Mouse (Mus musculus): Measurements from ENCODE around the gene Tnfrsf9. TPM values are rescaled to one million over a fixed set of nuclear protein-coding genes. Genes with fewer than 3 reads are reported as not detected.

Tnfrsf9 gene
- polyA plus RNA-seq, 1 experiment from 2014 or later: 0.33 TPM

DNA sequence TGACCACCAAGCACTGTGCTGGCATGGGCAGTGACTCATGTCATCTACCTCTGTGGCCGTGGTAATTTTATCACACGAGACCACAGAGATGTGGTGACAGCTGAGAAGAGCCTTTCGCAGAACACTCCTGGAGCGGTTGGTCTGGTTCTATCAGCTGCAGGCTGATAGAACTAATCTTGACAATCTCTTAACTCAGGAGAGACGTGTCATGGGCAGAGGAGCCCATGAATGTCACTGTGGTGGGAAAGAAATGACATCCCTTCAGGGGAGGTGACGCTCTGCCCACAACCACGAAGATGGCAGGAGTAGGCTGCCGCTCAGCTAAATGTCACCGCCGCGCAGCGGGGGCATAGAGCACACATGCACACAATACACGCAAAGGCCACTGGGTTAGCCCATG, 9.9 kb downstream of the Tnfrsf9 start:
- peaks cover 16% of the 10 kb centered on the region; the same call in 1 of the 2 replicates for H3K4me1 ChIP-seq
- H3K4me3 ChIP-seq: no peak overlapping the region
- no peaks in the 10 kb centered on the region for H3K27me3 ChIP-seq (ENCODE audit: low read depth, poor library complexity, severe bottlenecking)
- 85% methylated on average over 13 of the region's 13 CpGs for WGBS
- H3K9me3 ChIP-seq (replicated peaks): no peaks in the 10 kb centered on the region
- H3K27ac ChIP-seq (replicated peaks): no peak overlapping the region
- no peaks in the 10 kb centered on the region for H3K36me3 ChIP-seq
- no peak for DNase-seq (ENCODE audit: low spot score)

DNA sequence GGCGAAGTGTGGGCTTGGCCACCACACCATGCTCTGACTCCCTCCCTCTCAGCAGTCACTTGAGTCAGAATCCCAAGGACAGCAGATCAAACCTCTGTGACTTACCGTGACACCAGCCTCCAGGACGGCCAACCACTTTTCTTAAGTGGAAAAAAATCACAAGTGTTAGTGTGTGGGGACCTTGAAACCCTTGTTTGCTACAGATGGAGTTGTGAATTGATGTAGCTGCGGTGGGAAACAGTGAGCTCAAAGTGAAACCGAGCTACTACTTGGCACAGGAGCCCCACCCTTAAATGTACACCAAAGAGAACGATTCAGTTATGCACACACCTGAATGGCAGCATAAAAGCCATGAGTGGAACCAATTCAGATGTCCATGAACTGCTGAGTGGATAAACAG, 10.6 kb downstream of the Tnfrsf9 start:
- WGBS: 88% methylated on average over 6 of the region's 6 CpGs
- Histone ChIP-seq H3K4me1 (peaks cover 16% of the 10 kb centered on the region; the same call in 1 of the 2 replicates), H3K36me3 (no peaks in the 10 kb centered on the region), H3K9me3 (replicated peaks) (no peaks in the 10 kb centered on the region), H3K27me3 (ENCODE audit: low read depth, poor library complexity, severe bottlenecking) (no peaks in the 10 kb centered on the region), H3K4me3 (no peak overlapping the region), H3K27ac (replicated peaks) (no peak overlapping the region)
- DNase-seq (ENCODE audit: low spot score): no peak

DNA sequence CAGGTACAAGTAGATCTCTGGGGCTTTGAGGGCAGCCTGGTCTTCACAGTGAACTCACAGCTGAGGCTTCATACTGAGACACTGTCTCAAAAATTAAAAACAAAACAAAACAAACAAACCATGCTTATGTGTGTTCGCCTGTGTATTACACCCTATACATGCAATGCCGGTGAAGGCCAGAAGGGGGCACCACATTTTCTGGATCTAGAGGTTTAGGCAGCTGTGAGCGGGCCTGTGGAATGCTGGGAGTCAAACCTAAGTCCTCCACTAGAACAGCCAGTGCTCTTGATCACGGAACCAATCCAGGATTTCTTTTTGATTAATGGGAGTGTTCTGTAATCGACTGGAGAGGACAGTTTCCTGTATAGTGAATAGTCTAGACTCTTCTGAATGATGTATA, 11.6 kb downstream of the Tnfrsf9 start:
- Histone ChIP-seq H3K36me3 (no peaks in the 10 kb centered on the region), H3K4me1 (peaks cover 11% of the 10 kb centered on the region; the same call in 1 of the 2 replicates), H3K27ac (replicated peaks) (no peak overlapping the region), H3K4me3 (no peak overlapping the region), H3K9me3 (replicated peaks) (no peaks in the 10 kb centered on the region), H3K27me3 (ENCODE audit: low read depth, poor library complexity, severe bottlenecking) (no peaks in the 10 kb centered on the region)
- 54% methylated on average over 5 of the region's 5 CpGs for WGBS
- DNase-seq (ENCODE audit: low spot score): peak; percentile 31

- no peak overlapping the region for H3K27ac ChIP-seq (replicated peaks)
- DNase-seq (ENCODE audit: low spot score): peak; percentile 36
- H3K36me3 ChIP-seq: no peaks in the 10 kb centered on the region
- H3K4me3 ChIP-seq: no peak overlapping the region
- WGBS: 56% methylated on average over 14 of the region's 14 CpGs
- H3K27me3 ChIP-seq (ENCODE audit: low read depth, poor library complexity, severe bottlenecking): no peaks in the 10 kb centered on the region
- H3K9me3 ChIP-seq (replicated peaks): no peaks in the 10 kb centered on the region
- 0 out of 2 replicates have a peak, but pooled peaks cover 7% of the 10 kb centered on the region for H3K4me1 ChIP-seq
These were observed 12.8 kb downstream of the Tnfrsf9 start for GRCm38 (mm10) chr4:150926924-150927705.

GRCm38 (mm10) chr4:150927789-150928188, 13.4 kb downstream of the Tnfrsf9 start:
- Histone ChIP-seq H3K9me3 (replicated peaks) (no peaks in the 10 kb centered on the region), H3K27ac (replicated peaks) (no peak overlapping the region), H3K4me1 (0 out of 2 replicates have a peak, but pooled peaks cover 7% of the 10 kb centered on the region), H3K27me3 (ENCODE audit: low read depth, poor library complexity, severe bottlenecking) (no peaks in the 10 kb centered on the region), H3K4me3 (no peak overlapping the region), H3K36me3 (no peaks in the 10 kb centered on the region)
- WGBS: 80% methylated on average over 10 of the region's 10 CpGs
- no peak for DNase-seq (ENCODE audit: low spot score)

DNA sequence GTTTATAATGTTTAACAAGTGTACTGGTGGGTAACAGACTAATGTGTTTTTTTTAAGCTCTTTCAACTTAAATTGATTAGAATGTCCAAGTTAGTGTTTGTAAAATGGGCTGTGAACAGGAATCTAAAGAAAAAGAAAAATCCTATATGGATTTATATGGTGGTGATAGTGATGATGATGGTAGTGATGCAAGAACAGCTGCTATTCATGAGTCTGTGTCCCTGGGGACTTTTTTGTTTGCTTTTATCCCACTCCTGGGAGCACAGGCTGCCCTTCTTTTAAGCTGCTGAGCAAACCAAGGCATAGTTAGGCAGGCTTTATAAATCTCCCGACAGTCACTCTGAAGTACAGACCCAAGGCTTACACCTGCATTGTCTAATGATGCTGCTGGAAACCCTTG, 19.1 kb downstream of the Tnfrsf9 start:
- no peaks in the 10 kb centered on the region for H3K27me3 ChIP-seq (ENCODE audit: low read depth, poor library complexity, severe bottlenecking)
- DNase-seq (ENCODE audit: low spot score): no peak
- no peak overlapping the region for H3K4me3 ChIP-seq
- 70% methylated on average over 1 of the region's 1 CpGs for WGBS
- no peaks in the 10 kb centered on the region for H3K4me1 ChIP-seq
- H3K9me3 ChIP-seq (replicated peaks): no peaks in the 10 kb centered on the region
- no peaks in the 10 kb centered on the region for H3K36me3 ChIP-seq
- no peak overlapping the region for H3K27ac ChIP-seq (replicated peaks)

DNA sequence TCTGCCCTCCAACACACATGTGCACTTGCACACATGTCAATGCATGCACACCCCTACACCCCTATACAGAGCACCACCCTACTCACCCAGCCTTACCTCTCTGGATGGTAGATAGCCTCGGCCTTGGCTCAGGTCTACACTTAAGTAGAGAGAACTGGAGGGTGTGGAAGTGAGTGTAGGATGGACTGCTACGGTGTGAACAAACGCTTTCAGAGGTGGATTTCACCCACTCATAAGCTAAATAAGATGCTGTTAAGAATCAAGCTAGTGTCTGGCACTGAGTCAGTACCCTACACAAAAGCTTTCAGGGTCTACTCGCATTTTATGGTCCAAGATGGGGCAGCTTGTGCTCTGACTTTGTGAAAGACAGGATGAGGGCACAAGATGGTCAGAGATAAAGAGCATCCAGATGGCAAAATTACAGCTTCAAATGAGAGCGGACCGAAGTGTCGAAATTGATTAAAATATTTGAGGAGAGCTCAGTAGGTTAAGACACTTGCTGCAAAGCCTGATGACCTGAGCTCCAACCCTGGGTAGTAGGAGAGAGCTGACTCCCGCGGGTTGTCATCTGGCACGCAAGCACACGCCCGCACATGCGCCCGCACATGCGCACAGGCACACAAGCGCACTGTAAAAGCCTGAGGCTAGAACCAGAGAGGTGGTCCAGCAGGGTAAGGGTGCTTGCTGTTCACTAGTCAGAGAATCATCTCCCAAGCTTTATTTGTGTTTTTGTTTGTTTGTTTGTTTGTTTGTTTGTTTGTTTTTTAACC, 23.1 kb downstream of the Tnfrsf9 start:
- Histone ChIP-seq H3K27me3 (ENCODE audit: low read depth, poor library complexity, severe bottlenecking) (no peaks in the 10 kb centered on the region), H3K27ac (replicated peaks) (no peak overlapping the region), H3K9me3 (replicated peaks) (no peaks in the 10 kb centered on the region), H3K4me3 (no peak overlapping the region), H3K36me3 (no peaks in the 10 kb centered on the region), H3K4me1 (no peaks in the 10 kb centered on the region)
- WGBS: 79% methylated on average over 16 of the region's 16 CpGs
- no peak for DNase-seq (ENCODE audit: low spot score)

GRCm38 (mm10) chr4:150938063-150938452, 23.7 kb downstream of the Tnfrsf9 start:
- 62% methylated on average over 14 of the region's 14 CpGs for whole genome bisulfite sequencing
- H3K9me3 ChIP-seq (replicated peaks): no peaks in the 10 kb centered on the region
- H3K4me1 ChIP-seq: no peaks in the 10 kb centered on the region
- H3K27me3 ChIP-seq (ENCODE audit: low read depth, poor library complexity, severe bottlenecking): no peaks in the 10 kb centered on the region
- DNase-seq (ENCODE audit: low spot score): no peak
- no peak overlapping the region for H3K27ac ChIP-seq (replicated peaks)
- no peak overlapping the region for H3K4me3 ChIP-seq
- H3K36me3 ChIP-seq: no peaks in the 10 kb centered on the region

DNA sequence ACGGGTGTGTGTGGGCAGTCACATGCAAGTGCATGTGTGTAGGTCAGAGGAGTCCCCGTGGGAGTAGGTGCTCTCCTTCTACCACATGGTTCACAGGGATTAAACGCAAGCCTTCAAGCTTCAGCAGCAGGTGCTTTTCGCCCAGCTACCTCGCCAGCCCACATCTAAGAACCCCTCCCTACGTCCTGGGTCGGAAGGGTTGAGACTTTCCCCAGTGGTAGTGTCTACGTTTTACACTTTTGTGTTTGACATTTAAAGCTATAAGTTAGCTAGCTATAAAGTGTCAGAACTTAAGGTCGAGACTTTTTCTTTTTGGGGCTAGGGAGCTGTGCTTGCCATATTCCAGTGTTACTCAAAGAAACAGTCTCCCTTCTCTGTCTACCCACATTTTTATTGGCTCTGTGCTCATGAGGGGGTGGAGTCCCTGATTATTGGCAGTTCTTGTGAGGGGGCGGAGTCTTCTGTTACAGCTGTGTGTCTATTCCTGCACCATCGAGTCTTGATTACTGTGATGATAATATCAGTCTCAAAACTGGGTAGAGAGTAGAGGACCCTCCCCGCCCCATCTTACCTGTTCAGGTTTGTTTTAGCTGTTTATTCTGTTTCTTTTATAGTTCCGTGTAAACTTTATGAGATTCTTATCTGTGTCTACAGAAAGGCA, 25.8 kb downstream of the Tnfrsf9 start:
- H3K27ac ChIP-seq (replicated peaks): no peak overlapping the region
- DNase-seq (ENCODE audit: low spot score): no peak
- H3K36me3 ChIP-seq: no peaks in the 10 kb centered on the region
- H3K9me3 ChIP-seq (replicated peaks): no peaks in the 10 kb centered on the region
- H3K27me3 ChIP-seq (ENCODE audit: low read depth, poor library complexity, severe bottlenecking): no peaks in the 10 kb centered on the region
- WGBS: 65% methylated on average over 13 of the region's 13 CpGs
- no peak overlapping the region for H3K4me3 ChIP-seq
- H3K4me1 ChIP-seq: no peaks in the 10 kb centered on the region

DNA sequence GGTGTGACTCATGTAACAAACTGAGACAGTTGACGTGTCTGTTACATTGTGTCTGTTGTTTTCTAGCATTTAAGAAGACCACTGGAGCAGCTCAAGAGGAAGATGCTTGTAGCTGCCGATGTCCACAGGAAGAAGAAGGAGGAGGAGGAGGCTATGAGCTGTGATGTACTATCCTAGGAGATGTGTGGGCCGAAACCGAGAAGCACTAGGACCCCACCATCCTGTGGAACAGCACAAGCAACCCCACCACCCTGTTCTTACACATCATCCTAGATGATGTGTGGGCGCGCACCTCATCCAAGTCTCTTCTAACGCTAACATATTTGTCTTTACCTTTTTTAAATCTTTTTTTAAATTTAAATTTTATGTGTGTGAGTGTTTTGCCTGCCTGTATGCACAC, 30.3 kb downstream of the Tnfrsf9 start:
- 0 out of 2 replicates have a peak, but pooled peaks cover 5% of the 10 kb centered on the region for H3K4me1 ChIP-seq
- no peak for DNase-seq (ENCODE audit: low spot score)
- no peak overlapping the region for H3K27ac ChIP-seq (replicated peaks)
- H3K27me3 ChIP-seq (ENCODE audit: low read depth, poor library complexity, severe bottlenecking): no peaks in the 10 kb centered on the region; the same call in 1 of the 2 replicates
- no peaks in the 10 kb centered on the region for H3K9me3 ChIP-seq (replicated peaks)
- no peaks in the 10 kb centered on the region for H3K36me3 ChIP-seq
- 91% methylated on average over 7 of the region's 7 CpGs for WGBS
- H3K4me3 ChIP-seq: no peak overlapping the region

GRCm38 (mm10) chr4:150950972-150951371, 36.6 kb downstream of the Tnfrsf9 start:
- H3K4me1 ChIP-seq: 0 out of 2 replicates have a peak, but pooled peaks cover 5% of the 10 kb centered on the region
- no peaks in the 10 kb centered on the region; the same call in 1 of the 2 replicates for H3K27me3 ChIP-seq (ENCODE audit: low read depth, poor library complexity, severe bottlenecking)
- 88% methylated on average over 10 of the region's 10 CpGs for WGBS
- no peaks in the 10 kb centered on the region for H3K9me3 ChIP-seq (replicated peaks)
- no peak for DNase-seq (ENCODE audit: low spot score)
- H3K4me3 ChIP-seq: no peak overlapping the region
- no peaks in the 10 kb centered on the region for H3K36me3 ChIP-seq
- H3K27ac ChIP-seq (replicated peaks): no peak overlapping the region

GRCm38 (mm10) chr4:150956369-150957105, 42.2 kb downstream of the Tnfrsf9 start:
- WGBS: 88% methylated on average over 13 of the region's 13 CpGs
- no peaks in the 10 kb centered on the region for H3K36me3 ChIP-seq
- H3K4me1 ChIP-seq: peaks cover 4% of the 10 kb centered on the region; the same call in 1 of the 2 replicates
- DNase-seq (ENCODE audit: low spot score): no peak
- no peaks in the 10 kb centered on the region for H3K27me3 ChIP-seq (ENCODE audit: low read depth, poor library complexity, severe bottlenecking)
- H3K27ac ChIP-seq (replicated peaks): no peak overlapping the region
- no peaks in the 10 kb centered on the region for H3K9me3 ChIP-seq (replicated peaks)
- no peak overlapping the region for H3K4me3 ChIP-seq

Data from midbrain, embryonic 10.5 days (tissue).